Mouse (Mus musculus): Measurements from ENCODE around the gene Pibf1. TPM values are rescaled to one million over a fixed set of nuclear protein-coding genes. Genes with fewer than 3 reads are reported as not detected.

Pibf1 gene
- polyA plus RNA-seq, 1 experiment from 2014 or later = 17.2 TPM

DNA sequence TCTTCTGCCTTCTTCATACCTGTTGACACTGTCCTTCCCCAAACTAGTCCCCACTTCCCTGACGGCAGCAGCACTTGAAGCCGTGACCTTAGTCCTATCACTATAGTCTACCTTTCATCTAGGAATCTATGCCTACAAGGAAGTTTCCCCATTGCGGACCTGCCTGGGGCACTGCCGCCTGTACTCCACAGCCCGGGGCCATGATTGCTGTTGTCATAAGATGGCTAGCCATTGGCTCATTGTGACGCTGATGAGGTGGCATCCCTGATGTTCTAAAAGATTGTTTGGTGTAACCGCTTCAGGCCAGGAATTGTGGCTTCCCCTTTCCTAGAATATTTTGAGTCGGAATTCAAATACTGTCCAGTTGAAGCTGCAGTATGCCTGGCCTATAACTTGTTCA lies 195.2 kb downstream of the Pibf1 start:
- Histone ChIP-seq H3K27me3 (ENCODE audit: control insufficient read depth, insufficient read depth, low read depth, low read length) (peaks cover 8% of the 10 kb centered on the region), H3K4me2 (ENCODE audit: low read length) (no peak overlapping the region), H3K36me3 (ENCODE audit: control insufficient read depth, insufficient read depth, low read length) (no peaks in the 10 kb centered on the region), H3K9ac (ENCODE audit: low read depth, low read length) (no peak overlapping the region), H3K9me3 (replicated peaks; ENCODE audit: control insufficient read depth, low read length, poor library complexity, severe bottlenecking) (no peaks in the 10 kb centered on the region), H3K27ac (ENCODE audit: low read length) (no peak overlapping the region), H3K4me3 (ENCODE audit: low read depth, low read length) (no peak overlapping the region), H3K4me1 (ENCODE audit: control insufficient read depth, insufficient read depth, low read length) (peaks cover 3% of the 10 kb centered on the region)
- WGBS = 93% methylated on average over 8 of the region's 8 CpGs
- no peak for ATAC-seq

DNA sequence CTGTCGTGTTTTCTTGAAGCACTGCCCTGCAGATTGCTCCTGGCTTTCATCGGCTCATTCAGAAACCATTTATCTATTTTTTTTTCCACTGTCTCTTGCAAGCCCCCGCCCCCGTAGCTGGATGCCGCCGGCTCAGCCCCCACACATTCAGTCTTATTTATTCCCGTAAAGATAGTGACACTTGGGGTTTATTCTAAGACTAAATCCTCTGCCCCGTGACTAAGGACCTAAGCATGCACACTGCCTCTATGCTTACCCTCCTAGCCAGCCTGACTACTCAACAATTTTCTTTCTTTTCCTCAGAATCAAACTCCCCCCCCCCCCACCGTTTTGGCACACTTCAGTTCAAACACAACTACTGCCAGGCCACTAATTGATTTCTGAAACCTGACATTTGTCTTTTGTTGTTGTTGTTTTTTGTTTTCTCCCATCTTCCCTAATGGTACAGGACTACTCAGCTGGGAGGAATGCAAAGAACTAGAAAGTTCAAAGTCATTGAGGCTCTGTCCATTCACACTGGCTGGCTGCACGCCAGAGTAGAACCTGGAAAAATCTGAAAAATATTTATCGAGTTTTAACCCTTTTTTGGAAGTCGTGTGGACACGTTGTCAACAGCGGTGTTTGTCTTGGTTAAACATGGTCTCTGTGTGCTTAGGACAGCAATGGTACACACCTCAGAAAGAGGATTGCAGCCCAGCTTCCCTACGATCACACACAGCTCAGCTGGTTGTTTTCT lies 196.6 kb downstream of the Pibf1 start:
- Histone ChIP-seq H3K4me1 (ENCODE audit: control insufficient read depth, insufficient read depth, low read length) (peaks cover 6% of the 10 kb centered on the region), H3K27me3 (ENCODE audit: control insufficient read depth, insufficient read depth, low read depth, low read length) (peaks cover 8% of the 10 kb centered on the region)
- 56% methylated on average over 15 of the region's 15 CpGs for WGBS

DNA sequence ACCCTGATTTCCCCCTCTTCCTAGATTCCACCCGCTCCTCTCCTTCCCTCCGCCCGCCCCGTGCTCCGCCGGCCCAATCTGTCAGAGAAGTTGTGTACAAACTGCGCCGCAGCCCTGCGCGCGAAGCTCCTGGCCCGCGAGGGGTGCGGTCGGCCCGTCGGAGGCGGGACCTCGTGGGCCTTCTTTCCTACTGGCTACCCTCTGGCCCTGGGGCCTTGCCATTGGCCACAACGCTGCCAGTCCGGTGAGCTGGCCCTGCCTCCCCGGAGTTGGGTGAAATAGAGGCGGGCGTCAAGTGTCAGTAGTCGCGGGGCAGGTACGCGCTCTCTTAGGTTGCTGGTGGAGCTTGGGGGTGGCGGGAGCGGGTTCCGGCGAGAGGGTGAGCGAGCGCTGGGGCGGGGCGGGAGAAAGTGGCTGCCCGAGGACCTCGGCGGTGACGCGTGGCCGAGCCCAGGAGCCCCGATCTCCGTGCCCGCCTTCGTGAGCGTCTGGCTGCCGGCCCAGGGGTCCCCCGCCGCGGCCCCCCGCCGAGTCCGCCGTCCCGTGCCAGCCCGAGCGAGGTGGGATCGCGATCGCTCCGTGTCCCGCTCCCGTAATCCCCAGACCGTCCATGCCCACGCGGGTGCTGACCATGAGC lies 199.3 kb downstream of the Pibf1 start, which contains the start of gene Klf5:
Klf5 (plus strand) TSS at position 307 of the 637 bp plus-strand sequence.
- under 1% methylated on average over 56 of the region's 67 CpGs for WGBS
- Histone ChIP-seq H3K4me1 (ENCODE audit: control insufficient read depth, insufficient read depth, low read length) (peaks cover 6% of the 10 kb centered on the region), H3K27me3 (ENCODE audit: control insufficient read depth, insufficient read depth, low read depth, low read length) (peaks cover 8% of the 10 kb centered on the region), H3K4me3 (ENCODE audit: low read depth, low read length) (peak within 1 kb of the TSS; percentile 74), H3K9ac (ENCODE audit: low read depth, low read length) (peak within 1 kb of the TSS; percentile 70), H3K27ac (ENCODE audit: low read length) (peak within 1 kb of the TSS; percentile 50), H3K36me3 (ENCODE audit: control insufficient read depth, insufficient read depth, low read length) (no peaks in the 10 kb centered on the region), H3K4me2 (ENCODE audit: low read length) (peak within 1 kb of the TSS; percentile 92), H3K9me3 (replicated peaks; ENCODE audit: control insufficient read depth, low read length, poor library complexity, severe bottlenecking) (no peaks in the 10 kb centered on the region)
- ATAC-seq = peak; percentile 99

More for the DNA sequence above, 196.6 kb downstream of the Pibf1 start:
- H3K36me3 ChIP-seq (ENCODE audit: control insufficient read depth, insufficient read depth, low read length) = no peaks in the 10 kb centered on the region
- H3K27ac ChIP-seq (ENCODE audit: low read length) = no peak overlapping the region
- H3K4me3 ChIP-seq (ENCODE audit: low read depth, low read length) = no peak overlapping the region
- ATAC-seq = no peak
- no peaks in the 10 kb centered on the region for H3K9me3 ChIP-seq (replicated peaks; ENCODE audit: control insufficient read depth, low read length, poor library complexity, severe bottlenecking)
- no peak overlapping the region for H3K9ac ChIP-seq (ENCODE audit: low read depth, low read length)
- no peak overlapping the region for H3K4me2 ChIP-seq (ENCODE audit: low read length)

DNA sequence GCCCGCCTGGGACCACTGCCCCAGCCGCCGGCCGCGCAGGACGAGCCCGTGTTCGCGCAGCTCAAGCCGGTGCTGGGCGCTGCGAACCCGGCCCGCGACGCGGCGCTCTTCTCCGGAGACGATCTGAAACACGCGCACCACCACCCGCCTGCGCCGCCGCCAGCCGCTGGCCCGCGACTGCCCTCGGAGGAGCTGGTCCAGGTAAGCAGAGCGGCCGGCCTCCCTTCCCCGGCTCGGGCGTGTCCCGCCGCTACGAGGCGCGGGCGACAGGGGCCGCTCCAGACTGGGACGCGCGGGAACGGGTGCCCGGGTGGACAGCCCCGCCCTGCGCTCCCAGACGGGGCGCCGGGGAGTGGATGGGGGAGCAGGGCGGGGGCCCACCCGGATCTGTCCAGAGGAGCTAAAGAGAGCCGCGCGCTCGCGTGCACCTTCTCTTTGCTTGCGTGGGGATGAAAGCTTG lies 199.8 kb downstream of the Pibf1 start:
- Histone ChIP-seq H3K36me3 (ENCODE audit: control insufficient read depth, insufficient read depth, low read length) (no peaks in the 10 kb centered on the region), H3K9me3 (replicated peaks; ENCODE audit: control insufficient read depth, low read length, poor library complexity, severe bottlenecking) (no peaks in the 10 kb centered on the region), H3K27ac (ENCODE audit: low read length) (peak overlapping the region; percentile 50), H3K27me3 (ENCODE audit: control insufficient read depth, insufficient read depth, low read depth, low read length) (peaks cover 8% of the 10 kb centered on the region), H3K9ac (ENCODE audit: low read depth, low read length) (peak overlapping the region; percentile 70), H3K4me3 (ENCODE audit: low read depth, low read length) (peak overlapping the region; percentile 74), H3K4me1 (ENCODE audit: control insufficient read depth, insufficient read depth, low read length) (peaks cover 6% of the 10 kb centered on the region), H3K4me2 (ENCODE audit: low read length) (peak overlapping the region; percentile 92)
- peak; percentile 87 for ATAC-seq
- under 1% methylated on average over 56 of the region's 60 CpGs for WGBS

DNA sequence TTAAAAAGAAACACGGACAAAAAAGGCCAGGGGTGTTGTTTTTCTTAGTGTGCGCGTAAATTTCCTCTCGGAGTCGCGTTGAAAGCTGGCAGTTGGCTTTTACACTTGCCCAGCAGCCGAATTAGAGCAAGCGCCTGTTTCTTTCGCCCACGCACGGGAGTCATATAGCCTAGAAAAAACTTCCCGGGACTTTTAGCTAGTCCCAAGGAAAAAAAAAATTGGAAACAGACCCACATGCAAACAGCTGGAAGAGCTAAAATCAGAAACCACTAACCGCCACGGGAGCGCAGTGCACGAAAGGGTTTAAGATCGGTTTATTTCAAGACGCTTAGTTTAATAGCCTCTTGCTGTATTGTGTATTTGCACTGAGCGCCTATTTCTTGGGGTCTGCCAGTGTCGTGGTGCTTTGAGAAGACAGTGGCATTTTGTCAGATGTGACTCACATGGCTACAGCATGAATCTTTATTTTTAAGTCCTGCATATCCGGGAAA lies 200.5 kb downstream of the Pibf1 start:
- WGBS = 4% methylated on average over 21 of the region's 21 CpGs
- Histone ChIP-seq H3K9me3 (replicated peaks; ENCODE audit: control insufficient read depth, low read length, poor library complexity, severe bottlenecking) (no peaks in the 10 kb centered on the region), H3K27me3 (ENCODE audit: control insufficient read depth, insufficient read depth, low read depth, low read length) (peaks cover 8% of the 10 kb centered on the region), H3K4me3 (ENCODE audit: low read depth, low read length) (peak overlapping the region; percentile 74), H3K9ac (ENCODE audit: low read depth, low read length) (peak overlapping the region; percentile 70), H3K27ac (ENCODE audit: low read length) (no peak overlapping the region), H3K4me2 (ENCODE audit: low read length) (peak overlapping the region; percentile 92), H3K4me1 (ENCODE audit: control insufficient read depth, insufficient read depth, low read length) (peaks cover 6% of the 10 kb centered on the region), H3K36me3 (ENCODE audit: control insufficient read depth, insufficient read depth, low read length) (no peaks in the 10 kb centered on the region)
- no peak for ATAC-seq

DNA sequence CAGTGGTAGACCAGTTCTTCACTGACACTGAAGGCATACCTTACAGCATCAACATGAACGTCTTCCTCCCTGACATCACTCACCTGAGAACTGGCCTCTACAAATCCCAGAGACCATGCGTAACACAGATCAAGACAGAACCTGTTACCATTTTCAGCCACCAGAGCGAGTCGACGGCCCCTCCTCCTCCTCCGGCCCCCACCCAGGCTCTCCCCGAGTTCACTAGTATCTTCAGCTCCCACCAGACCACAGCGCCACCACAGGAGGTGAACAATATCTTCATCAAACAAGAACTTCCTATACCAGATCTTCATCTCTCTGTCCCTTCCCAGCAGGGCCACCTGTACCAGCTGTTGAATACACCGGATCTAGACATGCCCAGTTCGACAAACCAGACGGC lies 202.2 kb downstream of the Pibf1 start:
- peaks cover 6% of the 10 kb centered on the region for H3K4me1 ChIP-seq (ENCODE audit: control insufficient read depth, insufficient read depth, low read length)
- H3K4me3 ChIP-seq (ENCODE audit: low read depth, low read length) = no peak overlapping the region
- H3K9me3 ChIP-seq (replicated peaks; ENCODE audit: control insufficient read depth, low read length, poor library complexity, severe bottlenecking) = no peaks in the 10 kb centered on the region
- WGBS = 60% methylated on average over 11 of the region's 11 CpGs
- peaks cover 5% of the 10 kb centered on the region for H3K27me3 ChIP-seq (ENCODE audit: control insufficient read depth, insufficient read depth, low read depth, low read length)
- ATAC-seq = no peak
- no peak overlapping the region for H3K27ac ChIP-seq (ENCODE audit: low read length)
- no peak overlapping the region for H3K9ac ChIP-seq (ENCODE audit: low read depth, low read length)
- H3K4me2 ChIP-seq (ENCODE audit: low read length) = no peak overlapping the region
- no peaks in the 10 kb centered on the region for H3K36me3 ChIP-seq (ENCODE audit: control insufficient read depth, insufficient read depth, low read length)

Other genes starting within 250 kb of the Pibf1 start
- 0.63 TPM in 1 of 2 replicates, not detected in the other for gene Rpl36a-ps1, start 105.1 kb upstream of the Pibf1 start, polyA plus RNA-seq (2015; fragmentation: Nextera tagmentation; extraction: Ambion mirVana)
- 103 and 117 TPM in 2 replicates for gene Mzt1, start 53.3 kb upstream of the Pibf1 start, polyA plus RNA-seq (2015; fragmentation: Nextera tagmentation; extraction: Ambion mirVana)
- gene Bora, start 53.2 kb upstream of the Pibf1 start, polyA plus RNA-seq (2015; fragmentation: Nextera tagmentation; extraction: Ambion mirVana) = 9.3 and 11.8 TPM in 2 replicates
- gene Dis3, start 346 bp downstream of the Pibf1 start, polyA plus RNA-seq (2015; fragmentation: Nextera tagmentation; extraction: Ambion mirVana) = 22.6 and 26.9 TPM in 2 replicates
- gene Klf5, start 199.3 kb downstream of the Pibf1 start, polyA plus RNA-seq (2015; fragmentation: Nextera tagmentation; extraction: Ambion mirVana) = 3.5 and 3.7 TPM in 2 replicates